Mouse (Mus musculus): ENCODE measurements around the gene Ugt1a5. TPM values are rescaled to one million over a fixed set of nuclear protein-coding genes. Genes with fewer than 3 reads are reported as not detected.

Gene Ugt1a5
- polyA plus RNA-seq (2017; shearing (Covaris generic)) = not detected

GRCm38 (mm10) chr1:88165711-88166110 lies at the start of gene Ugt1a5:
Gene Ugt1a5, plus strand, starts transcription at chr1:88166012.

DNA sequence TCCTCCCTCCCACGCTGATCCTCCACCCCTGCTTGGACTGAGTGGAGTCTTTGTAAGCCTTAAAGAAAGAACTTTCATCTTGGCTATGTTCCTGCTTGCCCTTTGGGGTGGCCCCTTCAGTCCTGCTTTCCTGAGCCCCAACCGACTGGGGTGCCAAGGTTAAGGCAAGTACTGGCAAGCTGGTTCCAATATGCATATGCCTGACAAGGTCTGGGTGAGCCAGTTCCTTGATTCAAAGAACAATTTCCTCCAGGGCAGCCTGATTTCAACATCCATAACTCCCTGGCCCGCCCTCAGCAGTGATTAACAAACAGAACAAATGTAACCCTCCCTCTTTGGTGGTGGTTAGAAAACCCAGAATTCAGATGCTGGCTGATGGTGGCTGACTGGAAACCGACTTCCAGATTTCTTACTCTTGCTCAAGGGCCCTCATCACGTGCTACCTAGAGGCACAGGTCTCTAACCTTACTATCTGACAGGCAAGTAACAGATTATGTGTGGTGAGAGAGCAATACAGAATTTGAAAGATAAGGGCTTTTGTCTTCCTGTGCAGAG lies 31.3 kb upstream of the Ugt1a5 start, which contains the start of gene Ugt1a6a:
Ugt1a6a (plus strand) TSS at position 353 of the 555 bp plus-strand sequence.

DNA sequence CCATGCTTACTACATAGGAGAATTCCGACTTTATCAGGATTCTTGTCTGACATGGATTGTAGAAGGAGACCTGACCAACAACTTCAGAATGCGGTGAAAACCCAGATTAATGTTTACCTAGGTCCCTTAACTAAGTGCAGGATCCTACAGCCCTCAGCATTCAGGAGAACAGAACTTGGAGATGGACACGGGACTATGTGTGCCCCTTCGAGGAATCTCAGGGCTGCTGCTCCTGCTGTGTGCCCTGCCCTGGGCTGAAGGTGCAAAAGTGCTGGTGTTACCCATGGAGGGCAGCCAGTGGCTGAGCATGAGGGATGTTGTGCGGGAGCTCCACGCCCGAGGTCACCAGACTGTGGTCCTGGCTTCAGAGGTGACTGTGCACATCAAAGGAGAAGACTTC lies 34.6 kb downstream of the Ugt1a5 start, which contains the start of gene Ugt1a2:
Ugt1a2 (plus strand) TSS at position 146 of the 400 bp plus-strand sequence.

GRCm38 (mm10) chr1:88205294-88205922 lies 39.6 kb downstream of the Ugt1a5 start, which contains the start of gene Dnajb3:
Gene Dnajb3, minus strand, starts transcription at chr1:88205782.

GRCm38 (mm10) chr1:88211812-88212211 lies 46.0 kb downstream of the Ugt1a5 start, which contains the start of gene Ugt1a1:
Gene Ugt1a1, plus strand, starts transcription at chr1:88211959.

DNA sequence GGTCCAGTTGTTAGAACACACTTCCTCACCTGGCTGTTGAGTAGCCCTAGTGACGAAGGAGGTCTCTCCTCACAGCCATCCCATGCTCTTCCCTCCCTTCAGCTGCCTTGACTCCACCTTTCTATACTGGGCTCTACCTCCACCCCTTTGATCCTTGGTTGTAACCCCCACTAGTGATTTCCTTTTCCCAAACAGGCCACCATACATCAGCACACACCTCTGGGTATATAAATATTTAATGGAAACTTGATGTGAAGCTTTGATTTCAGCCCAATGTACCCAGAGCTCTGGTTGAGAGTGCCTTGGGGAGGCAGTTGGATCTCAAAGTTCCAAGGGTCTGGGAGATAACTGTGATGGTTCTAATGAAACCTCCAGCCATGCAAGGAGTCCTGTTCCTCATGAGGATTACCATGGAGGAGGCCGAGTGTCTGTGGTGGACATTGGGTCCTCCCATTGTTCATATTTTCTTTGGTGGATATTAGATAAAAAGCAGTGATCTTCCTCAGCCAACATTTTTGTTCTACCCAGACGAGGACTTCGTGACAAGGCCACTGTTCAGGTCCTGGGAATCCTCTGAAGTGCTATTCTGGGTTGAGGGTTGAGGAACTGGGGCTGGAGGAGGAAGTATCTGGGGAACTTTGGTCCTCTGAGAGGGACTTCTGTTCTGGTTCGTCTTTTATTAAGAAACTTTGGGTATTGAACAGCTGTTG lies 61.0 kb downstream of the Ugt1a5 start, which contains the start of gene Mroh2a:
Mroh2a (plus strand) TSS at position 317 of the 710 bp plus-strand sequence.

Other genes with a start within 250 kb of the Ugt1a5 start
- 27.2 TPM for gene Usp40, start 157.5 kb upstream of the Ugt1a5 start, polyA plus RNA-seq (2017; shearing (Covaris generic))
- gene Ugt1a10, start 110.6 kb upstream of the Ugt1a5 start, polyA plus RNA-seq (2017; shearing (Covaris generic)) = not detected
- gene Ugt1a9, start 95.2 kb upstream of the Ugt1a5 start, polyA plus RNA-seq (2017; shearing (Covaris generic)) = not detected
- not detected for gene Ugt1a8, start 78.2 kb upstream of the Ugt1a5 start, polyA plus RNA-seq (2017; shearing (Covaris generic))
- gene Ugt1a7c, start 71.0 kb upstream of the Ugt1a5 start, polyA plus RNA-seq (2017; shearing (Covaris generic)) = 0.89 TPM
- 0.46 TPM for gene Ugt1a6b, start 62.8 kb upstream of the Ugt1a5 start, polyA plus RNA-seq (2017; shearing (Covaris generic))
- gene Ugt1a6a, start 31.2 kb upstream of the Ugt1a5 start, polyA plus RNA-seq (2017; shearing (Covaris generic)) = 0.45 TPM
- not detected for gene Ugt1a2, start 34.6 kb downstream of the Ugt1a5 start, polyA plus RNA-seq (2017; shearing (Covaris generic))
- gene Dnajb3, start 39.8 kb downstream of the Ugt1a5 start, polyA plus RNA-seq (2017; shearing (Covaris generic)) = 0.94 TPM
- not detected for gene Ugt1a1, start 45.9 kb downstream of the Ugt1a5 start, polyA plus RNA-seq (2017; shearing (Covaris generic))
- 1.00 TPM for gene Mroh2a, start 61.0 kb downstream of the Ugt1a5 start, polyA plus RNA-seq (2017; shearing (Covaris generic))
- 121 TPM for gene Hjurp, start 111.6 kb downstream of the Ugt1a5 start, polyA plus RNA-seq (2017; shearing (Covaris generic))
- not detected for gene Trpm8, start 111.6 kb downstream of the Ugt1a5 start, polyA plus RNA-seq (2017; shearing (Covaris generic))
- not detected for gene Spp2, start 240.9 kb downstream of the Ugt1a5 start, polyA plus RNA-seq (2017; shearing (Covaris generic))